Mouse (Mus musculus): ENCODE results near the gene Bola1.
"Not testable (repeated sequence)": the region's sequence is repeated elsewhere in the genome, so short reads cannot be mapped to it uniquely, and the experiment has no call there.

The Bola1 gene

DNA sequence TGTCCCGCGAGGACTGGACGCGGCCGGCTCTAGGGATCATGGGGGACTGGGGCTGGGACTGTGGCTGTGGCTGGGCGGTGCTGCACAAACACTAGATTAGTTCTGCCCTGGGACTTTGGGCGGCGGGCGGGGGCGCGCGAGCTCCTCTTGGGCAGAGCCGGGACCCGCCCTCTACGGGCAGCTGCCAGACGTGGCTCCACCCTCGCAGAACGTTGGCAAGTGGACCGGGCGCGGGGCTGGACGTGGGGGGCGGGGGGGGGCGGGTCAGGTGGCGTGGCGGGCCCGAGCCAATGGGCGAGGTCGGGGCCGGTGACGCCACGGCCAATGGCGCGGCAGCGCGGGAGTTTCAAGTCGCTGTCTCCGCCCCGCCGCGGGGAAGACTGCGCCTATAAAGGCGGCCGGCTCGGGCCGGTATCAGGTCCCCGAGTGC, 26.9 kb upstream of the Bola1 start, which contains the start of gene Hist2h3c1:
Gene Hist2h3c1 (plus strand): TSS at position 259 of the 430 bp plus-strand sequence.
- not testable (repeated sequence) for DNase-seq

DNA sequence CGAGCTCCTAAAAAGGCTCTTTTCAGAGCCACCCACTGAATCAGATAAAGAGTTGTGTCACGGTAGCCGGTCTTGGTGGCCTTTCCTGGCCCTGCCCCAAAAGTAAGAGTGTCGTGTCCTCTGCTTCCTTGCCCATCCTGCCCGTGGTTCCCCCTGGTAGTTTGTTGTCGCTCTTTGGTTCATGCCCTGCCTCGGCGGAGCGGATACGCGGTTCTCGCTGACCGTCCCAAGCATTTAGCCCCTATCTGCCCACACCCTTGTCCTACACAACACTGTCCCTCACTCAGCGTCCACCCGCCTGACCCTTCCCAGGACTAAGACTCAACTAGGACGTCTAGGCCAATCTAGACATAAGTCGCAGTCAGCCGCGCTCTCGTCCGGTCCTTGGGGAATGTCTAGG, 26.5 kb upstream of the Bola1 start:
- DNase-seq, result not testable (repeated sequence)

- peak; percentile 84 for DNase-seq
Observed at GRCm38 (mm10) chr3:96245003-96245886, 25.7 kb upstream of the Bola1 start, which contains the start of gene Hist2h2aa1. Hist2h2aa1 (plus strand) TSS chr3:96245497.

- DNase-seq, result no peak
Observed at GRCm38 (mm10) chr3:96243921-96244572, 24.5 kb upstream of the Bola1 start.

DNA sequence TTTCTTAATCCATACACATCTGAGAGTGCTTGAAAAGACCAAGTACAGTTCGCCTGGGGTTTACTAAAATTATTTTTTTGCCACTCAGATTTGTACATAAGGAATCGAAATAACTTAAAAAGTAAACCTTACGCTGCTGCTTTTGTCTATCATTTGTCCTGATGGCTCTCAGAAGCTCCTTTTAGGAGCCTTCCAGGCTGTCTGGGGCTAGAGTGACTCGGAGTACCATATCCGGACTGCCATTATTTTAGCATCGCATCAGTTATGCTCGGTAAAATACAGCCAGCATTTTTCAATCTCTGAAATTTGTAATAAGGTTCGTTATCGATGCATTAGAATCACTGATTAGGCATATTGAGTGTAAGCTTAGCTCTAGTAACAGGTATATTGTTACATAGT, 21.3 kb upstream of the Bola1 start:
- no peak for DNase-seq

DNA sequence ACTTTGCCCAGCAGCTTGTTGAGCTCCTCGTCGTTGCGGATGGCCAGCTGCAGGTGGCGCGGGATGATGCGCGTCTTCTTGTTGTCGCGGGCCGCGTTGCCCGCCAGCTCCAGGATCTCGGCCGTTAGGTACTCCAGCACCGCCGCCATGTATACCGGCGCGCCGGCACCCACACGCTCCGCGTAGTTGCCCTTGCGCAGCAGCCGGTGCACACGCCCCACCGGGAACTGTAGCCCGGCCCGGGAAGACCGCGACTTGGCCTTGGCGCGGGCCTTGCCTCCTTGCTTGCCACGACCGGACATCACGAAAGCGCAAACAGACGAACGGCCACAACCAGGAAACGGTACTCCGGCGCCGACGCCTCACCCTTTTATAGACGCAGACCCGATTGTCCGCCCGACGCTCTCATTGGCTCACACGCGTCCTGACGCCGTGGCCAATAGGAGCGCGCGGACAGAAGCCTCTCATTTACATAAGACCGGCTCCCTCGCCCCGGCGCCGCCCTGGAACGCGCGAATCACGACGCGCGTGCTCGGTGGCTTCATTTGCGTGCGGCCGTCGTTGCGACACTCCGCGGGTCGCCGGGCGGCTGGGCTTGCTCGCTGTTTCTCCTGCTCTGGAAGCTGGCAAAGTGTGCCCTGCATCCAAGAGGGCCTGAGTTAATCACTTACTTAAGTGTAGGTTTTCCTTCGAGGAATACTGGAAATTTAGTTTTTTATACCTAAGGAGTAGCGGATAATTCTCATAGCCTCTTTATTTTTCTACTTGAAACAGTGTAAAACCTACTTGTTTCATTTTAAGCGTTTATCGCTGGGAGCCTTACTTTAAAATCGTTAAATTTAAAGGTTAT, 20.7 kb upstream of the Bola1 start, which contains the start of gene Hist2h2aa2:
Gene Hist2h2aa2 (minus strand): TSS at position 328 of the 850 bp plus-strand sequence.
- DNase-seq, result peak; percentile 86

GRCm38 (mm10) chr3:96238954-96239793, 19.7 kb upstream of the Bola1 start, which contains the start of gene Hist2h3c2:
Hist2h3c2 (minus strand) TSS chr3:96239127.
- DNase-seq, result not testable (repeated sequence)

DNA sequence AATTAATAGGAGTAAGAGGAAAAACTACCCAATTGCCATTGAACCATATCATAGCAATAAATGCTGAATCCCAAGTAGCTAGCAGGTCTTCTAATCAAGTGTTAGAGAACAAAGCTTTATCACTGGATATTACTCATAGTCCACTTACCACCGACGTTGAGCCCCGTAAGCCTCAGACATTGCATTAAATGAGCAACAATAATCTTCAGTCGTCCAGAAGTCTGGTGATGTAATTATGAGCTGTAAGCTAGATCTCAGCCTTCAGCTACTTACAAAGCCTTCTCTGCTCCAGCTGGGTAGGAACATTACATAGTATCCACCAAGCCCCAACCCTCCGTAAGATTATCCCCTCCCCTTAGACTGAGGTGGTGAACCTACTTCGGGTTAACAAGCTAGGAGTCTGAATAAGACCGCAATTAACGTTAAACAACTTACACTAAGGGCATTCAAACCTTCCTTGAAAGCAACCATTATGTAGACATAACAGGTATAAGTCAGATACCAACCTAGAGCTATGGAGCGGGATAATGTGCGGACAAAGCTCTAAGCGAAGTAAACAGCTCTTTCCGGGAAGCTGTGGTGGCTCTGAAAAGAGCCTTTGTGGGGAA, 18.5 kb upstream of the Bola1 start:
- peak; percentile 73 for DNase-seq

DNA sequence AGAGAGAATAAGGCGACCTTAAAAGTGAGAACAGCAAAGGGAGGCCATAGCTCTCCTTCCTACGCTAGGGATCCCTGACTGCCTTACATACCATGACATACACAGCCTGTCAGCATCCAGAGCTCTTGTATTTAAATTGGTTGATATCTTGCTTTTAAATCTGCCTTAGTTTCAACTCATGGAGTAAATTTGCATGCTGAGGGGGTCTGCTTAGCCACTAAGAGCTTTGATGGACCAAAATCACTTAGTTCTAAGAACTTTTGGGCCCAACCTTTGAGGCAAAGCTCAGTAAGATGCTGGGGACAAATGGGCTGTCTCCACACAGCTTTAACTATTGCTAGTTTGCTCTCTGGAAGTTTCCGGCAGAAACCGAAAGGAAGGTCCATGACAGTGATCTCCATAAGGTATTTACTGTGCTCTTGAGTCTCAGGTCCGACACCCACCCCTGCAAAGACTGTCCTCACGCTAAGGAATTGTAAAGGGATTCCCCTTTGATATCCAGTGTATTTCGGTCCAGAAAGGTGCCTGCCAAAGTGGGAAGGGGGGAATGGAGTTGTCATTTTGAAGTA, 17.9 kb upstream of the Bola1 start:
- peak; percentile 40 for DNase-seq

GRCm38 (mm10) chr3:96236834-96237334, 17.4 kb upstream of the Bola1 start:
- DNase-seq, result no peak

DNA sequence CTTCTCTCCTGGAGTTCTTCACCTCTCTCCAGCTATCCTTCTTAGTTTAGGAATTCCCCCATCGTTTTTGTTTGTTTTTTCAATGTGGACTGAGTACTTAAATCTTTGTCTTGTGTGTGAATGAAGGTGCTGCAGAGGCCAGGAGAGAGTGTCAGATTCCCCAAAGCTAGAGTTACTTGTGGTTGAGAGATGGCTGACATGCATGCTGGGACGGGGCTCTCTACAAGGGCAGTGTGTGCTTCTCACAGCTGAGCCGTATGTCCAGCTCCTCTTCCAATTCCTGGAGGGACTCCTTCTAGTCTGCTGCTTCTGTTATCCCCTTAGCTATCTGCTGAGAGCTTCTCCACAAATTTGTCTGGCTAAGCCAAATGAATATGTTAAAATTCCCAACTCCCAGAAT, 16.3 kb upstream of the Bola1 start:
- peak; percentile 15 for DNase-seq

DNA sequence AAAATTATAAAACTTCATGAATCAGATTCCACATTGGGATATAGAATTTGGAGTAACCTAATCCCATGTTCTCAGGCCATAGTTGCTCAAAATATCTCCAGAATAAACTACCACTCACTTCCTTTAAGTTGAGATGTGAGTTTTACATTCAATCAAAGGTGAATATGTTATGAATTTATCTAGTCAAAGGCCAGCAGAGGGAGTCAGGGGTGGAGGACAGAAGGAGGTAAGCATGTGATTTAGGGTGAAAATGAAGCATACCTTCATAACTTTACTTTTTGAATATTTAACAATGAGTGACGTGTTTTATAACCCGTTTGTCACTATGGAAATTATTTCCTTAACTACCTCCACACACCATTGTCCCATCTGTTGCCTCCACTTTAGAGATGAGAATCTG, 15.4 kb upstream of the Bola1 start:
- DNase-seq, result no peak

DNA sequence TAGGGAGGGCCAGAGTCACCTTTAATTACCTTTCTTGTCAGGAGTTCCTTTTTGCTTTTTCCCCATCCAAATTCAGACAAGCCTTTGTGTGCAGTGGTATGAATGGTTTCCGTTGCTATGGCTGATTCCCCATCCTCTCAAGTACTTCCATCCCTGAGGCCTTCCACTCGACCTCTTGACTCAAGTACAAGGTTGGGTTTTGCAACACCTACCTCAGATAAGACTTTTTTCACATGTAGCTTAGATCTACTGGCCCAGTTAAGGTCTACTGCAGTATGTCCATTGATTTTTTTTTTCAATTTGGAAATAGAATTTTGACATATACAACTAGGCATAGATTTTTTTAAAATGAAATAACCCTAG, 12.2 kb upstream of the Bola1 start:
- no peak for DNase-seq

GRCm38 (mm10) chr3:96230910-96231757, 11.6 kb upstream of the Bola1 start:
- DNase-seq, result no peak

- DNase-seq, result no peak
Observed at GRCm38 (mm10) chr3:96230404-96230803, 10.9 kb upstream of the Bola1 start.

DNA sequence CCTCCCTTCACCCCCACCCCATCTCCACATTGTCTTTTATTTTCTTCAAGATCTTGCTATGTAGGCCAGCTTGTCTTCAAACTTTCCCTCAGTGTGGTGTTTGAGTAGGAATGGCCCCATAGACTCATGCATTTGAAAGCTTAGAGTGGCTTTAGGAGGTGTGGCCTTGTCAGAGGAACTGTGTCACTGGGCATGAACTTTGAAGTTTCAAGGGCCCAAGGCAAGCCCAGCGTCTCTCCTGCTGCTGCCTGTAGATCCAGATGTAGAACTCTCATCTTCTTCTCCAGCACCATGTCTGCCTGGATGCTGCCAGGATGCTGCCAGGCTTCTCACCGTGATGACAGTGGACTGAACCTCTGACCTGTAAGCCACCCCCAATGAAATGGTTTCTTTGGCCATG, 9.3 kb upstream of the Bola1 start:
- DNase-seq, result no peak

DNA sequence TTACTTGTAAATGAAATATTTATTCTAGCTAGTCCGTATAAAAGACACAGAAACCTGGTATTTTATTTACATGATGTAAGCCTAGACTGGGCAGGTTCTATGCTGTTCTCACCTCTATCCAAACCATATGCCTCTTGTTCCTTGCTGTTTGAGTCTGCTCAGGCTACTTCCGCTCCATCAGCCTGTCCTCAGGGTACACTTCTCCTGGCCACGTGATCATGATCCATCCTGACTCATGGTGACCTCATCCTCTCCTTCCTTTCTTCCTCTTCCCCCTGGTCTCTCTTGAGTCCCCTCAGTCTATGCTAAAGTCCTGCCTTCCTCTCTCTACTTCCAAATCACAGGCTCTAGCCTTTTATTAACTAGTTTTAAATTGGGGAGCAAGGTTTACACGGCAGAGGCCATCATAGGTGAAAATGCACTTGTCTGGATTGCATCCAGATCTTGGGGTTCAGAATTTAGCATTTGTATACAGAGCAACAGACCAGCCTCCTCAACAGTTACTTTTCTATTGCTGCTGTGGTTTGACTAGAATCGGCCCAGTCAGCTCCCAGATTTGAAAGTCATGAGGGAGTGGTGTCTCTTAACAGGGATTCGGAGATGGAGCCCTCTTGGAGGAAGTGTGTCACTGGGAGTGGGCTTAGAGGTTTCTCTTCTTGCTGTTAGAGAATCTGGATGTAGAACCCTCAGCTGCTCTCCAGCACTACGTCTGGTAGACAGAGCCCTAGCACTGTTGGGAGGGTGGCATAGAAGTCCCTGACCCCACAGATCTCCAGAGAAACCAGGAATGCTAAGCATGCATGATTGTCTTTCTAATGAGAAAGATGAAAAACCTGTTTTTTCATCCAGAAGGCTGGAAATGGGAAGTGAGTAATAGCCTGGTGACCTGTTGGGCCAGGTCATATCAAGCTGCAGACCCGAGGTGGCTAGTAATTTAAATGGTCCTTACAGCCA, 7.5 kb upstream of the Bola1 start:
- peak; percentile 39 for DNase-seq

DNA sequence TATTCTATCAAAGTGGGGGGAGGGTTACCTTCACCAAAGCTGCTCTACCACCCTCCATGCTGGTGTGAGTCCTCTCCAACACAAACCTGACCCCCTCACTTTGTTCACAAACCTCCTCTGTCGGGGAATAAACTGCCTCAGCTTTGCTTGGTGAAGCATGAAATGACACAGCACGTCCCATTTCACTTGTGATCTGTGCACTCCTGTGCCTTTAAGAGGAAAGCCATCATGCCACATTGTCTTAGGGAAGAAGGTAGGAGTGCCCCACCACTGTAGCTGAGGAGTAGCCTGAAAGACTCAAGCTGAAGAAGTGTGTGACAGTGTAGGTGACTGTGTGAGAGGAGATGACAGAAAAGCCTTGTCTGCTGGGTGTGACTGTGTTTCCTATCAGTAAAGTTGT, 5.9 kb upstream of the Bola1 start:
- peak; percentile 47 for DNase-seq

DNA sequence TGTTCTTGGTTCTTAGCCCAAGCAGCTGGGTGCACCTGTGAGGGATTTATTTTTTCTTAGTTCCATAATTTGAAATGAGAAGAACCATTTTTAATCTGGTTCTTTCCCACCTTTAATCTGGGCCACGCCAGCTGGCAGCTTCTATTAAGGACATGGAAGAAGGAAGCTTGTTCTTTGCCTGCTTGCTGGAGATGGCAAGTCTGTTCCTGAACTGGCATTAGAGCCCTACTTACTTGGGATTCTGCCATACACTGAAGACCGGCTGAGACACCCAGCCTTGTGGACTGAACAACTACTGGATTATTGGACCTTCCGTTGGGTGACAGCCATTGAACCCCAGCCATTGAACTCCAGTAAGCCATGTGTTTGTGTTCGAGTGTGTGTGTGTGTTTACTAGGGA, 3.3 kb upstream of the Bola1 start:
- no peak for DNase-seq
